Mouse (Mus musculus) MEL (cell line): Measurements from ENCODE around the gene Vps11. TPM values are rescaled to one million over a fixed set of nuclear protein-coding genes. Genes with fewer than 3 reads are reported as not detected.

Experiments
- DNase-seq: peaks from one replicate; pipeline ENCODE4 v3.0.0; 2011; ENCODE audit warnings: low read depth, low spot score
- H3K27ac ChIP-seq: 2 replicates; pipeline ENCODE4 v1.5.1; 2012; ENCODE audit warnings: low read depth, mild to moderate bottlenecking, control low read depth, low read length, moderate library complexity; ENCODE audit not compliant: control insufficient read depth
- H3K27me3 ChIP-seq, 2 experiments: fragments of 150-350 bp in 1 of 2; sonication (generic) in 1 of 2; 2 replicates each; pipeline ENCODE4 v1.6.1; 2012; ENCODE audit warnings: low read length in 2 of 2, mild to moderate bottlenecking in 2 of 2, improper control_type of control experiment in 1 of 2, moderate library complexity in 1 of 2; ENCODE audit not compliant: insufficient read depth in 2 of 2, control insufficient read depth in 1 of 2
- H3K36me3 ChIP-seq, 2 experiments: 2 replicates each; pipeline ENCODE4 v1.6.1; 2012 to 2014; ENCODE audit warnings: low read length in 2 of 2, improper control_type of control experiment in 1 of 2, inconsistent platforms in 1 of 2, mild to moderate bottlenecking in 1 of 2; ENCODE audit not compliant: insufficient read depth in 2 of 2, control insufficient read depth in 1 of 2
- H3K4me1 ChIP-seq, 2 experiments: fragments of 150-350 bp in 1 of 2; sonication (generic) in 1 of 2; 2 replicates each; pipeline ENCODE4 v1.6.1; 2012; ENCODE audit warnings: low read length in 2 of 2, improper control_type of control experiment in 1 of 2, mild to moderate bottlenecking in 1 of 2; ENCODE audit not compliant: insufficient read depth in 2 of 2, control insufficient read depth in 1 of 2
- H3K4me3 ChIP-seq, 2 experiments: fragments of 150-350 bp in 1 of 2; sonication (generic) in 1 of 2; 2 replicates each; pipeline ENCODE4 v1.5.1; 2012; ENCODE audit warnings: low read depth in 2 of 2, low read length in 2 of 2, mild to moderate bottlenecking in 2 of 2, moderate library complexity in 2 of 2, control low read depth in 1 of 2, improper control_type of control experiment in 1 of 2; ENCODE audit not compliant: control insufficient read depth in 1 of 2, insufficient read depth in 1 of 2
- H3K79me2 ChIP-seq: 2 replicates; pipeline ENCODE4 v1.6.1; 2012; ENCODE audit warnings: mild to moderate bottlenecking, low read length, moderate library complexity; ENCODE audit not compliant: control insufficient read depth, poor library complexity, insufficient read depth
- H3K9ac ChIP-seq: 2 replicates; pipeline ENCODE4 v1.6.1; 2012; ENCODE audit warnings: low read depth, mild to moderate bottlenecking, control low read depth, low read length, moderate library complexity; ENCODE audit not compliant: control insufficient read depth, poor library complexity, severe bottlenecking
- H3K9me3 ChIP-seq: fragments of 150-350 bp; sonication (generic); replicated peaks from 2 replicates; pipeline ENCODE4 v1.6.1; 2012; ENCODE audit warnings: mild to moderate bottlenecking, low read length, improper control_type of control experiment, moderate library complexity; ENCODE audit not compliant: insufficient read depth
- BHLHE40 ChIP-seq: IDR thresholded peaks from 2 replicates; pipeline ENCODE4 v1.6.1; 2012; ENCODE audit warnings: low read depth, mild to moderate bottlenecking, inconsistent platforms, low read length, improper control_type of control experiment, borderline replicate concordance
- CHD1 ChIP-seq: IDR thresholded peaks from 2 replicates; pipeline ENCODE4 v1.6.1; 2012; ENCODE audit warnings: low read depth, mild to moderate bottlenecking, inconsistent platforms, low read length, improper control_type of control experiment
- CHD2 ChIP-seq: IDR thresholded peaks from 2 replicates; pipeline ENCODE4 v1.6.1; 2011; ENCODE audit warnings: low read length, improper control_type of control experiment
- CTCF ChIP-seq, 3 experiments: IDR thresholded peaks in 2 of 3; conservative IDR thresholded peaks in 1 of 3; 2 replicates each; pipeline ENCODE4 v1.5.1; 2011 to 2012; ENCODE audit warnings: low read length in 3 of 3, low read depth in 2 of 3, mild to moderate bottlenecking in 2 of 3, improper control_type of control experiment in 1 of 3, inconsistent platforms in 1 of 3, mixed read lengths in 1 of 3, moderate library complexity in 1 of 3; ENCODE audit not compliant: control insufficient read depth in 1 of 3, insufficient read depth in 1 of 3, poor library complexity in 1 of 3, severe bottlenecking in 1 of 3
- E2F4 ChIP-seq: IDR thresholded peaks from 2 replicates; pipeline ENCODE4 v1.6.1; 2011; ENCODE audit warnings: low read depth, low read length, improper control_type of control experiment, borderline replicate concordance
- EP300 ChIP-seq, 2 experiments: IDR thresholded peaks; 2 replicates each; pipeline ENCODE4 v1.6.1; 2011; ENCODE audit warnings: improper control_type of control experiment in 2 of 2, low read length in 2 of 2, low read depth in 1 of 2, mild to moderate bottlenecking in 1 of 2
- GABPA ChIP-seq: IDR thresholded peaks from 2 replicates; pipeline ENCODE4 v1.6.1; 2012; ENCODE audit warnings: low read depth, mild to moderate bottlenecking, inconsistent platforms, low read length, improper control_type of control experiment, moderate library complexity
- GATA1 ChIP-seq: IDR thresholded peaks from 2 replicates; pipeline ENCODE4 v1.6.1; 2011; ENCODE audit warnings: low read depth, low read length, improper control_type of control experiment
- JUND ChIP-seq: IDR thresholded peaks from 2 replicates; pipeline ENCODE4 v1.6.1; 2011; ENCODE audit warnings: low read depth, mild to moderate bottlenecking, improper control_type of control experiment, low read length
- KAT2A ChIP-seq: conservative IDR thresholded peaks from 2 replicates; pipeline ENCODE4 v1.6.1; 2012; ENCODE audit warnings: low read depth, low read length, improper control_type of control experiment, inconsistent platforms
- MAFK ChIP-seq: IDR thresholded peaks from 2 replicates; pipeline ENCODE4 v1.6.1; 2011; ENCODE audit warnings: low read depth, mild to moderate bottlenecking, low read length, improper control_type of control experiment, borderline replicate concordance
- MAX ChIP-seq: IDR thresholded peaks from 2 replicates; pipeline ENCODE4 v1.6.1; 2011; ENCODE audit warnings: low read length, improper control_type of control experiment
- MAZ ChIP-seq: IDR thresholded peaks from 2 replicates; pipeline ENCODE4 v1.6.1; 2012; ENCODE audit warnings: low read depth, mild to moderate bottlenecking, inconsistent platforms, low read length, improper control_type of control experiment
- MEF2A ChIP-seq: IDR thresholded peaks from 2 replicates; pipeline ENCODE4 v1.6.1; 2014; ENCODE audit warnings: low read depth, mild to moderate bottlenecking, inconsistent platforms, low read length, improper control_type of control experiment; ENCODE audit not compliant: poor library complexity, insufficient replicate concordance, severe bottlenecking; ENCODE audit errors: extremely low read depth
- MYB ChIP-seq: IDR thresholded peaks from 2 replicates; pipeline ENCODE4 v1.6.1; 2011; ENCODE audit warnings: mild to moderate bottlenecking, low read depth, low read length, improper control_type of control experiment
- MYC ChIP-seq: IDR thresholded peaks from 2 replicates; pipeline ENCODE4 v1.6.1; 2011; ENCODE audit warnings: low read depth, mild to moderate bottlenecking, low read length, improper control_type of control experiment, moderate library complexity
- NELFE ChIP-seq: IDR thresholded peaks from 2 replicates; pipeline ENCODE4 v1.6.1; 2011; ENCODE audit warnings: low read depth, low read length, improper control_type of control experiment
- NRF1 ChIP-seq: IDR thresholded peaks from 2 replicates; pipeline ENCODE4 v1.6.1; 2014; ENCODE audit warnings: low read depth, mild to moderate bottlenecking, inconsistent platforms, low read length, improper control_type of control experiment, moderate library complexity; ENCODE audit not compliant: poor library complexity, insufficient read depth, severe bottlenecking
- POLR2A ChIP-seq, 2 experiments: IDR thresholded peaks; 2 replicates each; pipeline ENCODE4 v1.6.1; 2011 to 2012; ENCODE audit warnings: low read length in 2 of 2, mild to moderate bottlenecking in 2 of 2, control low read depth in 1 of 2, improper control_type of control experiment in 1 of 2, low read depth in 1 of 2, moderate library complexity in 1 of 2; ENCODE audit not compliant: control insufficient read depth in 1 of 2, insufficient read depth in 1 of 2, poor library complexity in 1 of 2
- RAD21 ChIP-seq: IDR thresholded peaks from 2 replicates; pipeline ENCODE4 v1.6.1; 2011; ENCODE audit warnings: mild to moderate bottlenecking, low read depth, low read length, improper control_type of control experiment
- SMC3 ChIP-seq: IDR thresholded peaks from 2 replicates; pipeline ENCODE4 v1.6.1; 2011; ENCODE audit warnings: low read depth, low read length, improper control_type of control experiment
- TBP ChIP-seq: IDR thresholded peaks from 2 replicates; pipeline ENCODE4 v1.8.0; 2011; ENCODE audit warnings: low read depth, low read length, improper control_type of control experiment
- UBTF ChIP-seq: IDR thresholded peaks from 2 replicates; pipeline ENCODE4 v1.6.1; 2012; ENCODE audit warnings: low read depth, mild to moderate bottlenecking, inconsistent platforms, low read length, improper control_type of control experiment, moderate library complexity, borderline replicate concordance; ENCODE audit not compliant: insufficient read depth
- USF1 ChIP-seq: IDR thresholded peaks from 2 replicates; pipeline ENCODE4 v1.6.1; 2014; ENCODE audit warnings: low read depth, mild to moderate bottlenecking, inconsistent platforms, low read length, improper control_type of control experiment, moderate library complexity
- ZC3H11A ChIP-seq: IDR thresholded peaks from 2 replicates; pipeline ENCODE4 v1.6.1; 2012; ENCODE audit warnings: low read depth, mild to moderate bottlenecking, inconsistent platforms, low read length, improper control_type of control experiment
- ZMIZ1 ChIP-seq: IDR thresholded peaks from 2 replicates; pipeline ENCODE4 v1.6.1; 2012; ENCODE audit warnings: low read depth, mild to moderate bottlenecking, inconsistent platforms, low read length, improper control_type of control experiment, moderate library complexity
- ZNF384 ChIP-seq: IDR thresholded peaks from 2 replicates; pipeline ENCODE4 v1.6.1; 2012; ENCODE audit warnings: low read depth, mild to moderate bottlenecking, inconsistent platforms, low read length, improper control_type of control experiment
- polyA plus RNA-seq, 2 experiments: library from polyadenylated mRNA; stranded (reverse) in 1 of 2; unstranded in 1 of 2; fragments of >175 nt in 1 of 2; fragments of >200 nt in 1 of 2; gene quantifications; 2 replicates each; pipeline versions ENCODE4 v1.2.1 to v1.2.4; 2012; ENCODE audit warnings: low replicate concordance in 2 of 2, low read depth in 1 of 2; ENCODE audit not compliant: insufficient read length in 2 of 2, insufficient read depth in 1 of 2, missing spikeins in 1 of 2
- total RNA-seq: library from RNA; depleted of rRNA; stranded (reverse); fragments of 300-350 nt; gene quantifications from 2 replicates; pipeline ENCODE4 v1.2.3, GENCODE M21; 2012

Gene Vps11
- total and polyA plus RNA-seq, 3 experiments: 18.6 to 27.1 TPM; not detected in 1

GRCm38 (mm10) chr9:44343290-44343689 is 18.2 kb downstream of the Vps11 start (continued):
- TF ChIP-seq NRF1 (no peak), ZNF384 (no peak)

GRCm38 (mm10) chr9:44342605-44343004 is 18.9 kb downstream of the Vps11 start:
- Histone ChIP-seq H3K27ac (peak overlapping the region; percentile 95), H3K9ac (peak overlapping the region; percentile 60), H3K36me3 (peaks cover 0 to 27% of the 10 kb centered on the region in 2 experiments; a peak in 2 of 4 replicates), H3K4me1 (peaks cover 8 to 25% of the 10 kb centered on the region in 2 experiments), H3K79me2 (peaks cover 25% of the 10 kb centered on the region), H3K9me3 (no peaks in the 10 kb centered on the region)
- DNase-seq: no peak
- TF ChIP-seq BHLHE40: no peak
- TF ChIP-seq POLR2A (IDR thresholded peaks at IDR 0.05; ENCODE audit: control insufficient read depth in 1 of 2, insufficient read depth in 1 of 2, low read depth in 1 of 2, low read length in 2 of 2, poor library complexity in 1 of 2): no peak
- peak; percentile 10; the same call in 1 of the 2 replicates for TF ChIP-seq NELFE
- no peak for TF ChIP-seq UBTF
- no peak for TF ChIP-seq MYC
- peak; percentile 40; the same call in 1 of the 2 replicates for TF ChIP-seq MAX
- TF ChIP-seq ZNF384: no peak
- TF ChIP-seq GABPA: no peak
- TF ChIP-seq KAT2A: no peak
- TF ChIP-seq ZC3H11A: no peak
- peak; percentile 12; the same call in 1 of the 2 replicates for TF ChIP-seq MYB
- TF ChIP-seq, all 39 proteins: peak for 3
- H3K27me3 ChIP-seq: no peaks in the 10 kb centered on the region
- peak overlapping the region; percentile 44 to 69 for H3K4me3 ChIP-seq

DNA sequence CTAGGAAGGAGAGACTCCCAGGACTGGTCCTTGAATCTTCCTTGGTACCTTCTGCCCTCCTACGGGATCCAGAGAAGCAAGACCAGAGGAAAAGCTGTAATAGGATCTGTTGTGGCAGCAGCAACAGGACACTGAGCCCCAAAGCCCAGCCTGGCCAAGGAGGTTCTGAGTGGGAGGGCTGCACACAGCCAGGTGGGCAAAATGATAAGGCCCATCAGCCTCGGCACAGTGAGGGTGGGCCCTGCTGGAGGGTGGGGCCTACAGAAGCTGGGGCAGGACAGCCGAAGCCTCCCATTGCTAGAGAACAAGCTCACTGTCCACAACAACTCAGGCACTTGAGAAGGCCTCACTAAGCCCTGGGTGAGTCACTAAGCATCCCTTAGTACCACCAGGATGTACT is 19.3 kb downstream of the Vps11 start:
- H3K4me3 ChIP-seq: peak overlapping the region; percentile 44 to 69
- no peaks in the 10 kb centered on the region for H3K27me3 ChIP-seq
- H3K36me3 ChIP-seq: peaks cover 0 to 27% of the 10 kb centered on the region in 2 experiments; a peak in 2 of 4 replicates
- H3K9me3 ChIP-seq: no peaks in the 10 kb centered on the region
- peaks cover 8 to 25% of the 10 kb centered on the region in 2 experiments for H3K4me1 ChIP-seq
- peak overlapping the region; percentile 63 for H3K9ac ChIP-seq
- peak overlapping the region; percentile 95 for H3K27ac ChIP-seq
- H3K79me2 ChIP-seq: peaks cover 25% of the 10 kb centered on the region
- DNase-seq: peak; percentile 78
- no peak for TF ChIP-seq MYC
- no peak for TF ChIP-seq CHD2
- TF ChIP-seq ZNF384: no peak
- peak in 1 of 2 experiments; percentile 80; a peak in 2 of 4 replicates for TF ChIP-seq EP300 (IDR thresholded peaks at IDR 0.05; ENCODE audit: low read depth in 1 of 2, low read length in 2 of 2)
- TF ChIP-seq USF1: no peak
- no peak for TF ChIP-seq E2F4
- peak; percentile 49; the same call in 1 of the 2 replicates for TF ChIP-seq MAZ
- TF ChIP-seq MEF2A: no peak
- TF ChIP-seq CHD1: no peak
- no peak for TF ChIP-seq JUND
- TF ChIP-seq GATA1: peak; percentile 58
- TF ChIP-seq NRF1: no peak
- TF ChIP-seq GABPA: no peak
- TF ChIP-seq BHLHE40: no peak
- no peak for TF ChIP-seq SMC3
- TF ChIP-seq RAD21: no peak
- TF ChIP-seq MAX: no peak
- no peak for TF ChIP-seq ZC3H11A
- no peak for TF ChIP-seq MAFK
- no peak for TF ChIP-seq KAT2A
- TF ChIP-seq CTCF (IDR thresholded peaks at IDR 0.05 in 2 of 3, conservative IDR thresholded peaks at IDR 0.05 in 1 of 3; ENCODE audit: control insufficient read depth in 1 of 3, insufficient read depth in 1 of 3, low read depth in 2 of 3, low read length in 3 of 3, poor library complexity in 1 of 3, severe bottlenecking in 1 of 3): no peak
- TF ChIP-seq ZMIZ1: no peak
- peak in 1 of 2 experiments; percentile 31; a peak in 1 of 4 replicates for TF ChIP-seq POLR2A (IDR thresholded peaks at IDR 0.05; ENCODE audit: control insufficient read depth in 1 of 2, insufficient read depth in 1 of 2, low read depth in 1 of 2, low read length in 2 of 2, poor library complexity in 1 of 2)
- peak; percentile 37; the same call in 1 of the 2 replicates for TF ChIP-seq TBP
